Mouse (Mus musculus) liver, embryonic 12.5 days (tissue): Measurements from ENCODE around the gene Rmi1. TPM values are rescaled to one million over a fixed set of nuclear protein-coding genes. Genes with fewer than 3 reads are reported as not detected.
"Not testable (repeated sequence)": the region's sequence is repeated elsewhere in the genome, so short reads cannot be mapped to it uniquely, and the experiment has no call there.

Experiments
- ATAC-seq: fragments of 200-750 bp; cut with Nextera tagmentation; 2 replicates; pipeline ENCODE4 v1.8.0; 2017; ENCODE audit warnings: moderate number of reproducible peaks, mild to moderate bottlenecking, moderate library complexity
- H3K27ac ChIP-seq: fragments of 300-500 bp; sonication (generic); 2 replicates; pipeline ENCODE4 v1.5.1; 2016; ENCODE audit warnings: mild to moderate bottlenecking
- H3K27me3 ChIP-seq: fragments of 300-500 bp; sonication (generic); replicated peaks from 2 replicates; pipeline ENCODE4 v1.6.1; 2016; ENCODE audit warnings: mild to moderate bottlenecking, moderate library complexity
- H3K36me3 ChIP-seq: fragments of 300-500 bp; sonication (generic); 2 replicates; pipeline ENCODE4 v1.6.1; 2016; ENCODE audit warnings: mild to moderate bottlenecking, moderate library complexity
- H3K4me1 ChIP-seq: fragments of 300-500 bp; sonication (generic); 2 replicates; pipeline ENCODE4 v1.6.1; 2016
- H3K4me2 ChIP-seq: fragments of 300-500 bp; sonication (generic); 2 replicates; pipeline ENCODE4 v1.6.1; 2016; ENCODE audit warnings: mild to moderate bottlenecking, moderate library complexity
- H3K4me3 ChIP-seq: fragments of 300-500 bp; sonication (generic); 2 replicates; pipeline ENCODE4 v1.5.1; 2016; ENCODE audit warnings: mild to moderate bottlenecking, moderate library complexity
- H3K9ac ChIP-seq: fragments of 300-500 bp; sonication (generic); 2 replicates; pipeline ENCODE4 v1.6.1; 2016; ENCODE audit warnings: mild to moderate bottlenecking, moderate library complexity
- H3K9me3 ChIP-seq: fragments of 300-500 bp; sonication (generic); replicated peaks from 2 replicates; pipeline ENCODE4 v1.6.1; 2016; ENCODE audit warnings: mild to moderate bottlenecking, moderate library complexity
- WGBS: fragments of 180-500 bp; shearing (Covaris S2); methylation state at CpG from one replicate; pipeline ENCODE4 v1.1.7; 2016; ENCODE audit not compliant: insufficient replicate concordance; 5-methylcytosine and 5-hydroxymethylcytosine counted together
- polyA plus RNA-seq: library from polyadenylated mRNA; unstranded; fragments of >200 nt; fragmentation: Nextera tagmentation; extraction: Ambion mirVana; gene quantifications from 2 replicates; pipeline ENCODE4 v1.2.1, GENCODE M21; 2016

The Rmi1 gene
- polyA plus RNA-seq, 1 experiment from 2014 or later: 22.3 TPM

DNA sequence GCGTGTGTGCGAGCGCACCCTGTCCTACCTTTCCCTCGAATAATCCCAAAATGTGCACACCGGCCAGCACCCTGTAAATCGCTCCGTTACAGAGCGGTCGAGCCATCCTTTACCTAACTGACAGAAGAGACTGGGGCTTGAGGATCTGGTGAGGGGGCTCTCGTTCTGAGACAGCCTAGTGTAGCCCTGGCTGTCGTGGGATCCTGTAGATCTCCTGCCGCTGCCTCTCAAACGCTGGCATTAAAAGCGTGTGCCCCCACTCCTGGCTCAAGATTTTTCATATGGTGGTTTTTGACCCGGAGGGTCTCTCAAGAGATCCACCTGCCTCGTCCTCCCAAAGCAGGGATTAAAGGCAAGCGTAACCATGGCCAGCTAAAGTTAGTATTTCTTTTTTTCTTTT is 1.2 kb downstream of the Rmi1 start, which contains the start of gene Hnrnpk:
Gene Hnrnpk (minus strand): TSS at position 101 of the 400 bp plus-strand sequence.
- H3K36me3 ChIP-seq: peaks cover 38% of the 10 kb centered on the region
- not testable (repeated sequence) for ATAC-seq, H3K27me3 ChIP-seq, H3K9me3 ChIP-seq
- 5% methylated on average over 17 of the region's 17 CpGs for WGBS
- peak within 1 kb of the TSS; percentile 97 for H3K27ac ChIP-seq
- H3K9ac ChIP-seq: peak within 1 kb of the TSS; percentile 100
- H3K4me3 ChIP-seq: peak within 1 kb of the TSS; percentile 98
- H3K4me1 ChIP-seq: peaks cover 29% of the 10 kb centered on the region
- peak within 1 kb of the TSS; percentile 84 for H3K4me2 ChIP-seq

DNA sequence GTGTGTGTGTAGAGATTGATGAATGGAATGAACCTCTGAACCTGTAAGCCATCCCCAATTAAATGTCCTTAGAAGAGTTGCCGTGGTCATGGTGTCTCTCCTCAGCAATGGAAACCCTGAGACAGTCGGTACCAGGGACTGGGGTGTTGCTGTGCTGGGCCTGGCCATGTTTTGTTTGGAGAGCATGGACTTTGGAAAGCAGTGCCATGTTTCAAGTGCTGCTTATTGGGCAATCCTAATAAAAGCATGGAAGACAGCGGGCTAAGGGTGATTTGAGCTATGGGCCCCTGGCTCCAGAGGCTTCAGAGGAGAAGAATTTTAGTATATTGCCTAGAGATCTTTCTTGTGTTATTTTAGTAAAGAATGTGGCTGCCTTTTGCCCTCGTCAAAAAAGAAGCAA is 9.0 kb downstream of the Rmi1 start:
- Histone ChIP-seq H3K4me1 (0 out of 2 replicates have a peak, but pooled peaks cover 2% of the 10 kb centered on the region), H3K36me3 (peaks cover 46% of the 10 kb centered on the region), H3K9ac (no peak overlapping the region), H3K27me3 (no peaks in the 10 kb centered on the region; the same call in 1 of the 2 replicates), H3K9me3 (peaks cover 10% of the 10 kb centered on the region), H3K27ac (no peak overlapping the region), H3K4me2 (no peak overlapping the region), H3K4me3 (no peak overlapping the region)
- 90% methylated on average over 4 of the region's 4 CpGs for WGBS
- no peak for ATAC-seq

DNA sequence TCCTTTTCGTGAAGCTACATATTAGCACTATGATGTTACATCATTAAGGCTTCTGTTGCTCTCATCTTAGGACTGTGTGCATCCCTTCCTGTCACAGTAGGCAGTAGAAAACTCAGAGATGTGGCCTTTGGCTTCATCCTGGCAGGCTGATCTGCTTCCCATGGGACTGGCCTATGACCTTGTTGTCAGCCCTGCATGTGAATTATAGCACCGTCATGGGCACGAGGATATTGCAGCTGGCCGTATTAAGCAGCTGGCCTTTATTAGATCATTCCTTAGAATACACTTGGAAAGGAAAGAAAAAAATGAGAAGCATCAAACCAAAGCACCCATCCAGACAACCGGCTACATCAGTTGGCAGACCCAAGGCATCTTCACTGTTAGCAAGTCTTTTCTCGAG is 13.3 kb downstream of the Rmi1 start:
- Histone ChIP-seq H3K27ac (no peak overlapping the region), H3K4me2 (no peak overlapping the region), H3K4me3 (no peak overlapping the region), H3K9me3 (peaks cover 10% of the 10 kb centered on the region), H3K4me1 (no peaks in the 10 kb centered on the region), H3K9ac (no peak overlapping the region), H3K36me3 (peaks cover 21% of the 10 kb centered on the region), H3K27me3 (no peaks in the 10 kb centered on the region; the same call in 1 of the 2 replicates)
- WGBS: 77% methylated on average over 6 of the region's 6 CpGs
- ATAC-seq: no peak

GRCm38 (mm10) chr13:58415838-58416237 is 13.8 kb downstream of the Rmi1 start:
- no peaks in the 10 kb centered on the region for H3K4me1 ChIP-seq
- peaks cover 16% of the 10 kb centered on the region for H3K36me3 ChIP-seq
- no peaks in the 10 kb centered on the region; the same call in 1 of the 2 replicates for H3K27me3 ChIP-seq
- H3K9me3 ChIP-seq: peaks cover 10% of the 10 kb centered on the region
- no peak for ATAC-seq
- no peak overlapping the region for H3K4me3 ChIP-seq
- no peak overlapping the region for H3K27ac ChIP-seq
- no peak overlapping the region for H3K4me2 ChIP-seq
- H3K9ac ChIP-seq: no peak overlapping the region
- WGBS: 77% methylated on average over 5 of the region's 5 CpGs

DNA sequence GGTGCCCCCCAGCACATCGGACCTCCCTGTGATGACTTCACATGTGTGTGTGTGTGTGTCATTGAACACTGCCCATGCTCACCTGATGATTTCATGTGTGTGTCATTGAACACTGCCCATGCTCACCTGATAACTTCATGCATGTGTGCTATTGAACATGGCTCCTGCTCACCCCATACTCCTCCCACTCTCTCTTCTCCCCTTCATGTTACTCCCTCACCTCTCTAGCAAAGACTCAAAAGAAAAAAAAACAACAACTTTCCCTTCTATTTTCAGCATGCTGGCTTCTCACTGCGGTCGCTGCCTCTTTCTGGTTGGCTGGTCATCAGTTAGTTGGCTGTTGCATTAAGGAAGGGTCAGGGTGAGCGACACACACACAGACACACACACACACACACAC is 16.6 kb downstream of the Rmi1 start:
- Histone ChIP-seq H3K4me1 (no peaks in the 10 kb centered on the region), H3K36me3 (no peaks in the 10 kb centered on the region), H3K4me3 (no peak overlapping the region), H3K4me2 (no peak overlapping the region), H3K27ac (no peak overlapping the region), H3K9ac (no peak overlapping the region), H3K9me3 (no peaks in the 10 kb centered on the region), H3K27me3 (no peaks in the 10 kb centered on the region; the same call in 1 of the 2 replicates)
- WGBS: 68% methylated on average over 4 of the region's 4 CpGs
- no peak for ATAC-seq

DNA sequence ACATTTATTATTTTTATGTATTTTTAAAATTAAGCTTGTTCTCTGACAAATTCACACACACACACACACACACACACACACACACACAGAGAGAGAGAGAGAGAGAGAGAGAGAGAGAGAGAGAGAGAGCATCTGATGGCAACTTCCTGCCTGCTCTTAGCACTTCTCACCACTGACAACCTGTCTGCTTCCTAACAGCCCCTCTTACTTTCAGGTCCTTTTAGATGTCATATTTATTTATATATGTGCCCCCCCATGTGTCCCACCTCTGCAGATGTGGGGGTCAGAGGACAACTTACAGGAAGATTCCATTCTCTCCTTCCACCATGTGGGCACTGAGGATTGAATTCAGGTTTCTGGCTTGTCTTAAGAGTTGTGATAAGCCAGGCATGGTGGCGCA is 17.2 kb downstream of the Rmi1 start:
- no peaks in the 10 kb centered on the region; the same call in 1 of the 2 replicates for H3K27me3 ChIP-seq
- ATAC-seq: no peak
- 77% methylated on average over 1 of the region's 1 CpGs for WGBS
- no peak overlapping the region for H3K4me2 ChIP-seq
- H3K9me3 ChIP-seq: no peaks in the 10 kb centered on the region
- no peaks in the 10 kb centered on the region for H3K4me1 ChIP-seq
- no peak overlapping the region for H3K9ac ChIP-seq
- no peak overlapping the region for H3K4me3 ChIP-seq
- no peak overlapping the region for H3K27ac ChIP-seq
- no peaks in the 10 kb centered on the region for H3K36me3 ChIP-seq

DNA sequence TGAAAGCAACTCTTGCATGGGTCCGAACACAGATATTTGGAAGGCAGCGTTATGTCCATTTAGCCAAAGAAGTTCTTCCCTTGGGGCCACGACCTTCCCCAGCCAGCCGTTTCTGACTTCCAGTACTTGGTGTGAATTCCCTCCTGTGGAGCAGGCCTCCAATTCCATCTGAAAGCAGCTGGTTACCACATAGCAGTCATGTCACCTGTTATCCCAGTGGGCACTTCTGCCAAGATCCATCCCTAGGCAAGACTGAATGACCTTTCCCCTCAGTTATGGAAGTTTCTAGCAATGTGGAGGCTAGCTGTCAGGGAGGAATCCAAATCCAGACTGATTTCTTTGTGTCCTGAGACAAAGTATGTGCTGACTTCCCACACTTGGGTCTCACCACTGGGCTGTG is 19.0 kb downstream of the Rmi1 start:
- Histone ChIP-seq H3K27ac (no peak overlapping the region), H3K9me3 (no peaks in the 10 kb centered on the region), H3K9ac (no peak overlapping the region), H3K4me2 (no peak overlapping the region), H3K4me1 (no peaks in the 10 kb centered on the region), H3K4me3 (no peak overlapping the region), H3K27me3 (peaks cover 9% of the 10 kb centered on the region; the same call in 1 of the 2 replicates), H3K36me3 (no peaks in the 10 kb centered on the region)
- 71% methylated on average over 4 of the region's 4 CpGs for WGBS
- no peak for ATAC-seq

- no peaks in the 10 kb centered on the region for H3K4me1 ChIP-seq
- WGBS: 52% methylated on average over 4 of the region's 4 CpGs
- H3K36me3 ChIP-seq: no peaks in the 10 kb centered on the region
- H3K27me3 ChIP-seq: peaks cover 13% of the 10 kb centered on the region; the same call in 1 of the 2 replicates
- no peak overlapping the region for H3K9ac ChIP-seq
- H3K4me3 ChIP-seq: no peak overlapping the region
- no peak overlapping the region for H3K27ac ChIP-seq
- H3K9me3 ChIP-seq: no peaks in the 10 kb centered on the region
- no peak overlapping the region for H3K4me2 ChIP-seq
- no peak for ATAC-seq
These were observed 20.2 kb downstream of the Rmi1 start for GRCm38 (mm10) chr13:58422242-58422641.

GRCm38 (mm10) chr13:58423061-58423660 is 21.1 kb downstream of the Rmi1 start:
- no peak for ATAC-seq
- peaks cover 13% of the 10 kb centered on the region; the same call in 1 of the 2 replicates for H3K27me3 ChIP-seq
- no peak overlapping the region for H3K9ac ChIP-seq
- no peaks in the 10 kb centered on the region for H3K9me3 ChIP-seq
- no peak overlapping the region for H3K4me3 ChIP-seq
- H3K36me3 ChIP-seq: no peaks in the 10 kb centered on the region
- H3K27ac ChIP-seq: no peak overlapping the region
- H3K4me2 ChIP-seq: no peak overlapping the region
- H3K4me1 ChIP-seq: no peaks in the 10 kb centered on the region
- 49% methylated on average over 10 of the region's 10 CpGs for WGBS

GRCm38 (mm10) chr13:58439716-58440115 is 37.7 kb downstream of the Rmi1 start:
- H3K4me1 ChIP-seq: peaks cover 3% of the 10 kb centered on the region; the same call in 1 of the 2 replicates
- no peaks in the 10 kb centered on the region for H3K9me3 ChIP-seq
- no peak overlapping the region for H3K4me3 ChIP-seq
- no peaks in the 10 kb centered on the region for H3K36me3 ChIP-seq
- H3K9ac ChIP-seq: no peak overlapping the region
- peaks cover 36% of the 10 kb centered on the region for H3K27me3 ChIP-seq
- no peak overlapping the region for H3K27ac ChIP-seq
- 66% methylated on average over 2 of the region's 2 CpGs for WGBS
- ATAC-seq: no peak
- H3K4me2 ChIP-seq: no peak overlapping the region

DNA sequence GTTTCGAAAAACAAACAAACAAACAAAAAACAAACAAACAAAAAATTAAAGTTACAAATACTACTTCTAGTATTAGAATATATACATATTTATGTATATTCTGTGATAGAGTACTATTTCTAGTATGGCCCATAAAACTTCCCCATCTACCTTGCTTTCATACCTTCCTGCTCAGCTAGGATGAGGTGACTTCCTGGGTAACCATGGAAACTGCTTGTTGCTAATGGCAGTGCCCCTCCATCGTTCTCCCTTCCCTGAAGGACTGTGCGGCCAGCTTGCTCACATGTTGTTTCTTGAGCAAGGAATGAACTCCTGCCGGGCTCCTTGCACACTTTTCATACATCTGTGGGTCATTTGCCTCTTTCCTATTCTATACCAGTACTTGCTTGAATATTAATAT is 41.3 kb downstream of the Rmi1 start:
- Histone ChIP-seq H3K4me3 (no peak overlapping the region), H3K4me2 (no peak overlapping the region), H3K9ac (no peak overlapping the region), H3K27me3 (peaks cover 51% of the 10 kb centered on the region), H3K9me3 (no peaks in the 10 kb centered on the region), H3K4me1 (peaks cover 3% of the 10 kb centered on the region; the same call in 1 of the 2 replicates), H3K36me3 (no peaks in the 10 kb centered on the region), H3K27ac (no peak overlapping the region)
- ATAC-seq: no peak
- 59% methylated on average over 4 of the region's 4 CpGs for WGBS

DNA sequence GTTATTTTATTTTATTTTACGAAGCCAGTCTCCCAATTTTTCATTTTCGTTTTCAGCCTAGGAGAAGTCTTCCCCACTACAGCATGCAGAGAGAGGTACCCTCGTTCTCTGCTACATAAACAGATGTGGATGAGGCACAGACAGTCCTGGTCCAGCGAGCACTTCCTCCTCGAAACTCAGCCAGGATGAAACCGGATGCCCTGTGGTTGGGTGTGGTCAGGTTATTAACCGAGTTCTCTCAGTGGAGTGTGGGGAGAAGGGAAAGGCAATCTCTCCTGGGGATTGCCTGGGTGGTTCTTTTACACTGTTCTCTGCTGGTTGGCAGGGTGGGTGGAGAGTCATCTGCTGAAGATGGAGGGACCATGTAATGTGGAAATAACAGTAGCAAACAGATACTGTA is 41.7 kb downstream of the Rmi1 start:
- Histone ChIP-seq H3K27ac (no peak overlapping the region), H3K9me3 (no peaks in the 10 kb centered on the region), H3K4me1 (peaks cover 3% of the 10 kb centered on the region; the same call in 1 of the 2 replicates), H3K36me3 (no peaks in the 10 kb centered on the region), H3K4me2 (no peak overlapping the region), H3K27me3 (peaks cover 55% of the 10 kb centered on the region), H3K9ac (no peak overlapping the region), H3K4me3 (no peak overlapping the region)
- 26% methylated on average over 7 of the region's 7 CpGs for WGBS
- ATAC-seq: no peak

- Histone ChIP-seq H3K4me2 (no peak overlapping the region), H3K9me3 (no peaks in the 10 kb centered on the region), H3K27me3 (peaks cover 69% of the 10 kb centered on the region), H3K9ac (no peak overlapping the region), H3K36me3 (no peaks in the 10 kb centered on the region), H3K4me1 (peaks cover 3% of the 10 kb centered on the region; the same call in 1 of the 2 replicates), H3K27ac (no peak overlapping the region), H3K4me3 (no peak overlapping the region)
- ATAC-seq: no peak
- whole genome bisulfite sequencing: 41% methylated on average over 2 of the region's 2 CpGs
These were observed 44.5 kb downstream of the Rmi1 start for GRCm38 (mm10) chr13:58446541-58446940.
